Mouse (Mus musculus): Measurements from ENCODE around the gene Vdac2.

DNA sequence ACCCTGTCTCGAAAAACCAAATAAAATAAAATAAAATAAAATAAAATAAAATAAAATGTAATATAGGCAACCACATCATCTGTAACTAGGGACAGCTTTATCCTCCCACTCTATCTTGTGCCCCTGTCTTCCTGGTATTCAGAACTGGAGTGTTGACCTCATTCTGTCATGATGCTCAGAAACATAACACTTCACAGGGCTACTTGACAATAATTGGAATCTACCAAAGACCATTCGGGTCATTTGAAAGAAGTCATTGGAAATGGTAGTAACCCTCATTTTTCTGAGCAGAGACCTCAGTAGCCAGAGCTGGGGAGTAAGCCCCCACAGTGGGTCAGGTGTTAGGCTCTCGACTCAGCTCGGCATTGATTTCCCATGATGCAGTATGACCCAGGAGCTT lies 10.4 kb upstream of the Vdac2 start:
- TF ChIP-seq CTCF (IDR thresholded peaks at IDR 0.05; ENCODE audit: insufficient read depth, low read depth, low read length) (no peak), POLR2A (IDR thresholded peaks at IDR 0.05; ENCODE audit: insufficient read depth, low read depth, low read length) (no peak)

All from olfactory bulb, adult 2 months (tissue).